Mouse (Mus musculus) heart, postnatal 0 days (tissue): ENCODE results near the gene Thrap3.

ENCODE experiments used
- CTCF ChIP-seq: IDR thresholded peaks from 2 replicates; pipeline ENCODE4 v1.5.1; 2016; ENCODE audit warnings: antibody characterized with exemption, control low read depth, low read depth
- EP300 ChIP-seq: IDR thresholded peaks from 2 replicates; pipeline ENCODE4 v1.6.1; 2016; ENCODE audit warnings: antibody characterized with exemption, low read depth

GRCm38 (mm10) chr4:126146974-126147532, 55.5 kb downstream of the Thrap3 start:
- TF ChIP-seq CTCF (no peak), EP300 (no peak)
